Mouse (Mus musculus): ENCODE measurements around the gene Ngdn.

The Ngdn gene

DNA sequence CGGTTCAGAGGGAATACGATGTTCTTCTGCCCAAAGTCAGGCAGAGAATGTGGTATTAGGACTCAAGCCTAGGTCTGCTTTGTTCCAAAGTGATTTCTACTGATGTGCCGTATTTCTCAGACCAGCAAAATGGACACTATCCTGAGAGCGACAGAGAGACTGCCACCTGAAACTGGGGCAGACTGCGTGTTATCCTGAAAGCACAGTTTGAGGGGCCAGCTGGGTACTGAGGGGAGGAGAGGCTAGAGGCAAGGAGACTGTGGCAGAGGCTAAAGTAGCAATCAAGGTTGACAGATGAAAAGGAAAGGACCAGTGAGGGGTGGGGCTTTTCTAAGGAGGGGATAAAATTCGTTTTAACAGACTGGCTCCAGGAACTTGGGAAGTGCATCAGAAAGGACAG lies 14.4 kb upstream of the Ngdn start:
- no peak for DNase-seq

DNA sequence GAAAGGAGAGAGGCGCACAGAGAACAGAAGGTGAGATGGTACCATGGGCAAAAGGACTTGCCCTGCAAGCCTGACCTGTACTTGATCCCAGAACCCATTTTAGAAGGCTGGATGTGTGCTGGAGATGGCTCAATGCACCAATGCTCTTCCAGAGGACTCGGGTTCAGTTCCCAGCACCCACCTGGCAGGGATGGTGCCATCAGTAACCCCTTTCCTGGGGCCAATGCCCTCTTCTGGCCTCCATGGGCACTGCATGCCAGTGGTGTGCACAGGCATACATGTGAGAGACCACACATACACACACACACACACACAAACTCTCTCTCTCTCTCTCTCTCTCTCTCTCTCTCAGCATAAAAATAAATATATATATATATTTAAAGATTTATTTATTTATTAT lies 13.8 kb upstream of the Ngdn start:
- no peak for DNase-seq

DNA sequence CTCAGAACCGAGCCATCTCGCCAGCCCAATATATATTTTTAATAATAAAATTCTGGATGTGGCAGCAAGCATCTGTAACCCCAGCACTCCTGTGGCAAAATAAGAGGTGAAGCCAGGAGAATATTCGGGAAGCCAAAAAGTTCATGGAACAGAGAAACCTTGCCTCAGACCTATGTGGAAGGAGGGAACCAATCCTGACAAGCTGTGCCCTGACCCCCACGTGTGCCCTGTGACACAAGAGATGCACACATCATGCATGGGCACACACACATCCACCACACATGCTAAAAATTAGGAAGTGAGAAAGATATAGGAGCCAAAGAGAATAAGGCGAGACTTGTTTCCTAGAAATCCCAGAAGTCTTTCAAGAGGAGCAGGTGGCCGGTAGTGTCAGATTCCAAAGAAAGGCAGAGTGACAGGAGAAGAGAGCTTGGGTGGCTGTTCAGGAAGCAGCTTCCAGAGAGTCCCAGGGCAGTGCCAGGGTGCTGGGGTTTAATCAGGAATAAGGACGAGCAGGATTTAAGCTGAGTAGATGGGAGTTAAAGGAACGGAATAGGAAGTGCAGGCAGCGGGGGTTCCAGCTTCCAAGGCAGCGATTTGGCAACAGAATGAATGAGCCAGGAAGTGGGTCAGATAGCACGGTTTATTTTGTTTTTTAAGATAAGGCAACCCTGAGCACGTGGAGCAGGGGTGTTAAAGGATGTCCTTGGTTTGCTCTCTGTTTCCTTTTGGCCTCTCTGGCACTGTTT lies 13.1 kb upstream of the Ngdn start:
- DNase-seq = peak; percentile 11

DNA sequence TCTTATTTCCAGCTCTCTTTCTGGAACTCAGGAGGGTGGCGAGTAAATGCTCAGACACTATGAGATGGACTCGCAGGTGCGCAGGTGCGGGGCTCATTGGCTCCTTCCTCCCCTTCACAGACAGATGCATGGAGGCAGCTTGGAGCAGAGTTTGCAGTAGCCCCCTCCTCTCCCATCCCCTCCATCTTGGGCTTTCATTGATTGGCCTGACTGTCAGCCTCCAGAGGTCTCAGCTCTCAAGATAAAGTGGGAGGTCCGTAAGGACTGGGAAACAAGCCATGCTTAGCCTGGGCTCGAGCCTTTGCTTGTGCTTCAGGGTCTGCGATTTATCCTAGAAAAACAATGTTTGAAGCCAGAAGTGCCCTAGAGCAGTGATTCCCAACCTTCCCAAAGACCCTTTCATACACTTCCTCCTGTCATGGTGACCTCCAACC lies 12.6 kb upstream of the Ngdn start:
- no peak for DNase-seq

DNA sequence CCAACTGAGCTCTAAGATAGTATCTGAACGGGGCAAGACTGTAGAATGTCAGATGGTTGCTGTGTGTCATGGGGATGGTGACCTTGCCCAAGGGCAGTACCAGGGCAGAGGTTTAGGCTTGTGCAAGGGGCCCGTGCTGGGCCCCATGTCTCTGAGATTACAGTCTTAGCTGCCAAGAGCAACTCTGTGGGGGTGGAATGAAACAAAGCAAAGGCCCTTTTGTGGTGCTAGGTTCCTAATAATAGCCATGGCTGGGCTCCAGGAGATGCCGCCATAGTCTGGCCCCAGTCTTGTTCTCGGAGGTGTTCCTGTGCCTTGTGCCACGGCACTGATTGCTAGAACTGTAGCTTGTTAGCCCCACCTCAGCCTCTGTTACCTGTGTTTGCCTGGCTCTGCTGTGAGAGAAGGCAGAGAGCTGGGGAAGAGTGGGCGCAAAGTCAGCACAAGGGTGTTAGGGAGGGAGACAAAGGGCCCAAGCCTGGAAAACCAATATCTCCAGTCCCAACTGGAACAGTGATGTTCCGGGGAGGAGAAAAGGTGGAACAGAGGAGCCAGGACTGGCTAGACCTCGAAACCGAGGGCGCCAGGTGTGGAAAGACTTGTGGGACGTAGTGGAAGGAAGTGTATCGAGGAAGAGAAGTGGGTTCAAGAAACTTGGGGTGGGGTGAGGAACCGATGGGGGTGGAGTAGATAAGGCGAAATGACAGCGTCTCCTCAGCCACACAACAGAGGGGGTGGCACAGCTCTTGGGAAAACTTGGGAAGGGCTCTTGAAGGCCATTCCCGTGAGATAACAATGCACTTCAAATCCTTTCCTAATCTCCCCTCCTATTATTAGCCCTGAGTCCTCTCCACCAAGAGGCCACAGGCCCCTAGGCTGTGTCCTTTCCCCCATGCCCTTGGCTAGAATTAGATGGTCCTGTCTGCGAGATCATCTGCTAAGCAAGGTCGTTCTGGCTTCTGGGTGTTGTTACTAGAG lies 11.1 kb upstream of the Ngdn start:
- no peak for DNase-seq

DNA sequence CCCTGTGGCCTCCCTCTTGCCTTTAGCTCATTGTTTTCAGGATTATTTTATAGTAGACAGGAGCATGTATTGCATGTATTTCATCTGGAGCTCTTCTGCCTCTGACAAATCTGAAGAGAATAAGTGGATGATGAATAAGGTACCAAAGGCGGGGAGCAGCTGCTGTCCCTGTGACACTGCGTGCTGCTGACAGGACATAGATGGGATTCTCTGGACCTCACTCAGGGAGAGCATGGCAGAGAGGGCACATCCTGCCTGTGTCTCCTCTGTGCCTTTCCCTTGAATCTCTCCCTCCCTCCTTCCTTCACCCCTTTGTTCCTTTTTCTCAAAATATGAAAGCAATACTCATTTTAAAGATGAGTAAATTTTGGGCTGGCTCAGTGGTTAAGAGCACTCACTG lies 9.7 kb upstream of the Ngdn start:
- no peak for DNase-seq

DNA sequence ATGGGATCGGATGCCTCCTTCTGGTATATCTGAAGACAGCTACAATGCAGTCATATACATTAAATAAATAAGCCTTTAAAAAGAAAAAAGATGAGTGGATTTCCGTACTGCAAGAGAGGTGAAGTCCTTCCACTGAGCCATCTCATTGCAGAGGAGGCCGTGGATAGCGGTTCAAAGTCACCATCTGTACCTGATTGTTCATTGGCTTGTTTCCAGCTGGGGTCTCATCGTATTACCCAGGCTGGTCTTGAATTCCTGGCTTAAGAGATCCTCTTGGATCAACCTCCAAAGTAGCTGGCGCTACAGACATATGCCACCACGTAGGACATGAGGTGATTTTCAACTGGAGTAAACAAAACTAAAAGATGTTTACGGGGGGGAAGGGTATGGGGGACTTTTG lies 9.3 kb upstream of the Ngdn start:
- no peak for DNase-seq

DNA sequence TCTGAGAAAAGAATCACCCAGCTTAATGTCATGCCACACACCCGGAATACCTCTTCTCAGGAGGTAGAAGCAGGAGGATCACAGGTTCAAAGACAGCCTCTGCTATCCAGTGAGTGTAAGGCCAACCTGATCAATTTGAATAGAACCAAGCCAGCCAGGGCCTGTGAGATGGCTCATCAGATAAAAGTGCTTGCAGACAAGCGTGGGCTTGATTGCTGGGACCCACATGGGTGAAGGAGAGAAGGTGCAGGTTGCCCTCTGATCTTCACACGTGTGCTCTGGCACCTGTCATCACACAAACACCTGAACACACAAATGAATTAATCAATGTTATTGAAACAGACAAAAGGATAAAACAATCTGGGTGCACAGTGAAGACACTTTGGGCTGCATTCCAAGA lies 8.7 kb upstream of the Ngdn start:
- no peak for DNase-seq

DNA sequence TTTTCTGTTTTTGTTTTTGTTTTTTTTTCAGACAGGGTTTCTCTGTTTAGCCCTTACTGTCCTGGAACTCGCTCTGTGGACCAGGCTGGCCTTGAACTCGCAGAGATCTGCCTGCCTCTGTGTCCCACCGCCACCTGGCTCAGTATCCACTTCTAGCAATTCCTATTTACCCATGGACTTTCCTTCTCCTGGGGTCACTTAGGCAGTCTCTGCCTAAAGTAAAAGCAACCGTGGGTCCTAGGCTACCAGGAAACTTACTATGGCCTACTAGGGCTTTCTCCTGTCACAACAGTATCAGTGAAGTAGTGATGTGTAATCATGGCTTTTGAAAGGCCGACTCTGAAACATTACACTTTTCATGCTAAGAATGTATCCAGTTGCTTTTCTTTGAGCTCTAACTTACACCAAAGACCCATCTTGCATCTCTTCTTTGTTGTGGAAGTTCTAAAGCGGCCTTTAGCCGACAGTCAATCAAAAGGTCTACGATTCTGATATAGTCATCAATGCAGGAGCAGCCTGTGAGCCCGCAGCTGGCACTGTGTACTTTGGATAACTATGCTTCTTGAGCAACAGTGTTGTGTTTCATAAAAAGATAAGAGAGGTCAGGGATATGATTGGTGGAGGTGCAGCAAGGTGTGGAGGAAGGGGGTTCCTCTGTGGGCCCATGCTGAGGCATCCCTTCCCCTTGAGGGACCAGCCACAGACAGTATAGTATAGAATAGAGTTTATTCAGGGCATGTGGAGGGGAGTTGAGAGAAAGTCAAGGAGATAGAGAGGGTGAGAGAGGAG lies 7.9 kb upstream of the Ngdn start:
- DNase-seq = no peak

DNA sequence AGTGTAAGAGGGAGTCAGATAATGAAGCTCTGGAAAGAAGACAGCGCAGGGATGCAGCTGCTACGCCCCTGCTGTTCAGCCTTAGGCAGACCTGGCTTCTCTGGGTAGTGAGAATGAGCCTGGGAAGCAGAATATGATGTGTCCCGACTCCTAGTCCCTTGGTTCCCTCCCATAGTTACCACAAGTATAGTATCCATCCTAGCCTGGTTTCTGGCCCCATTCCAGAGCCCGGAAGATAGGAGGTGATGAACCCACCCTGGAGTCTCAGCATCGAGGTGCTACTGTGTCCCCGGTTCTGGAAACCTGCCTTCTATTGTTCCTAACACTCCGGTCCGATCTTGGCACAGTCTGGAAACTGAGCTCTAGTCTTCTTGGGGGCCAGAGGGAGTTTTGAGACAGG lies 6.8 kb upstream of the Ngdn start:
- no peak for DNase-seq

DNA sequence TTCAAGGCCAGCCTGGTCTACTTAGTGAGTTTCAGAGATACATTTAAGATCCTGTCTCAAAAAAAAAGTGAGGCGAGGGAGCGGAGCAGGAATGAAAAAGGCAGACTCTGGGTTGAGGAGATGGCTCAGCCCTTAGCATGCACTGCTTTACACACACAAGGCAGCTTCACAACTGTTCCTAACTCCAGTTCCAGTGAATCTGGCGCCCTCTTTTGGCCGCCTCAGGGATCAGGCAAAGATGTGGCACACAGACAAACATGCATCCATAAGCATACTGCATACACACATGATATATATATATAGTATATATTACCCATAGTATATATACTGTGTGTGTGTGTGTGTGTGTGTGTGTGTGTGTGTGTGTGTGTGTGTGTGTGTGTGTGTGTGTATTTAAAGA lies 4.1 kb upstream of the Ngdn start:
- DNase-seq = peak; percentile 43

DNA sequence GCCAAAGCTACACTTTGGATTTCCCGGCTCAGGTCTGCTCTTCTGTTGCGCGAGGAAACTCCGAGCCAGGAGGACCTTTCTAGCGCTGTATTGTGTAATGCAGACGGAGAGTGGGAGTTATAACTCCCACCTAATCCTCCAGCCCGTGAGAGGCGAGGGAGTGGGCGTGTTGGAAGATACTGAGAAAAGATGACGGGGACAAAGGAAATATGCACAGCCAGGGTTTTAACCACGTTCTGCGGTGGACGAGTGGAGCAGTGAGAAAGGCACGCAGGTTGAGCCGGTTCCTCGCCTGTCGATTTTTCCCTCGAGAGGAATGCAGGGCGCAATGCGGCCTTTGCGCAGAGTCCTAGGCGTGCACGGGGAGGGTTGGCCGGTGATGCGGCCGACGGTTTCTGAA lies 663 bp upstream of the Ngdn start:
- peak; percentile 54 for DNase-seq

DNA sequence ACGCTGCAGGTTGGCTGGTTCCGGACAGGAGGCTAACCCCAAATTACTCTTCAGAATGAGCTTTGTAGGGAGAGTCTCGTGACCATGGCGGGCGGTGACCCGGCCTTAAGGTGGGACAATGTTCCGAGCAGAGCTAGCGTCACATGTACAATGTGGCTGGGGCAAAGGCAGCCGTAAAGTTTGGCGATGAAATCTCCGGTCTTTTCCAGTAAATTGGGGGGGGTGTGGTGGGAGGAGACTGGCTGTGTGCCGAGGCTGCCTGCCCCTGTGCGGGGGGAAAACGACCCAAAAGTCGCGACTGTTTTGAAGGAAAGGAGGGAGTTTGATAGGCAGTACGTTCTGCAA lies 485 bp downstream of the Ngdn start:
- peak; percentile 40 for DNase-seq

DNA sequence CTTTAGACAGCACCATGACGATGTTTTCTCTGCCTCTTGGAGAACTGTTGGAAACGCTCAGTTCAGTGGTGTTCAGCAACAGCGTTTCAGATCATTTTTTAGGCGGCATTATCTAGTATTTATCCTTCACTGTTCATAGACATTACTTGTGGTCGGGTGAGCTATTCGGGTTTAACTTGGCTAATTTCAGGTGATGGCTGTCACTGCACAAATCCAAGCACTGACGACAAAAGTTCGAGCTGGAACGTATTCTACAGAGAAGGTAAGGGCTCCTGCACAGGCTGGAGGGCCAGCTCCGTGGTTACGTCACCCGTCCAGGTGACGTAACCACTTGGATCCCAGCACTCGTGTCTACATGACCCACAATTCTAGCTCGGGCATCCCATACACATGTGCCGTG lies 1.6 kb downstream of the Ngdn start:
- DNase-seq = no peak

DNA sequence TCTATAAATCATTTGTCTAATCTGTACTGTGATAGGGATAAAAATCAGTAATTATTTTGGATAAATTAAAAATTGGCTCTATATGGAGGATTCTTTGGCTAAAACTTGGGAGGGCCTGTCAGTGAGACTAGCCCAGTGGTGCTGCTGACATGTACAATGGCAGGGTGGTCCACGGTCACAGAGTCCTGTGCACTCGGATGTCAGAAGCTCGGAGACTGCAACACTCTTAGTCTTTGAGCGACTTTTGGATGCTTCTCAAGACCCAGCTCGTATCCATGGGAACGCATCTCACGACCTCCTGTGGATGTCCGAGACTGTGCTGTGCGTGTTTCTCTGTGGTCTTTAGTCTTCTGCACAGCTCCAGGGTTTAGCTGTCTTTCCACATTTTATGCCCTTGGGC lies 5.1 kb downstream of the Ngdn start:
- DNase-seq = no peak

DNA sequence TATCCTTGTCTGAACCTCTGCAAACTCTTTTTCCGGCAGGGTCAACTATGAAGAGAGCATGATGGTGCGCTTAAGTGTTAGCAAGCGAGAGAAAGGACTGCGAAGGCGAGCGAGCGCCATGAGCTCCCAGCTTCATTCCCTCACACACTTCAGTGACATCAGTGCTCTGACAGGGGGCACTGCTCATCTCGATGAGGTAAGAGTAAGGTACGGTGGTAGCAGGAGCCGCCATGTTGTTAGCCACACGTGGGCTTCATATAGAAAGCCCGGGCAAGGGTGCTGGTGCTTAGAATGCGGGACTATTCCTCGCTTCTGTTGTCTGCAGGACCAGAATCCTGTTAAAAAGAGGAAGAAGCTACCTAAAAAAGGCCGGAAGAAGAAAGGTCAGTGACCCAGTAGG lies 7.8 kb downstream of the Ngdn start:
- no peak for DNase-seq

DNA sequence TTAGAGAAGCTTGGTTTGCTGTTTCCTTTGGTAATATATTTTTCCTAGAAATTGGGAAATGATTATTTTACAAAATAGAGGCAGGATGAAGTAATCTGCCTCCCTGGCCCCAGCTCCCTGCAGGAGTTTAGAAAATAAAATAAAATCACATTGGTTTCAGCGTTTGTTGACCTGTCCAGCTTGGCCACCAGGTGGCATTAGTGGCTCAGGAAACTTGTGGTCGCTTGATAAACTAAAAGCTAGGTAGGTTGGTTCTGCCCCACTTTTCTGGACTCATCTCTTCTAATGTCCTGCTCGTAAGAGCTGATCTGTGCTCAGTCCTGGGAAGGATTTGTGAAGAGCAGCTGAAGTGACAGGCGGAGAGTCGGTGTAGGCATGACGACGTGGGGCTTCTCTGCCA lies 9.0 kb downstream of the Ngdn start:
- DNase-seq = peak; percentile 68

DNA sequence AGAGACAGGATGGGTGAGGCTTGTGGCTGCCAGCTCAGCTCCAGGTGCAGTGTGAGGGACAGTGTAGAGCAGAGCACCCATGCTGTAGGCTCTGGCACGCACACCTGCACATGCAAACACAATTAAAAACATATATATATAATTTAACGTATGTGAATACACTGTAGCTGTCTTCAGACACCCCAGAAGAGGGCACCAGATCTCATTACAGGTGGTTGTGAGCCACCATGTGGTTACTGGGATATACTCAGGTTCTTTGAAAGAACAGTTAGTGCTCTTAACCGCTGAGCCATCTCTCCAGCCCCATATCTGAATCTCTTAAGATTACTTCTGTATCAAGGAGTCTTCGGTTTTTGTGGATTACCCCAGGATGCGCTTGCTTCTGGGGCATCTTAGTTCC lies 10.3 kb downstream of the Ngdn start:
- no peak for DNase-seq

DNA sequence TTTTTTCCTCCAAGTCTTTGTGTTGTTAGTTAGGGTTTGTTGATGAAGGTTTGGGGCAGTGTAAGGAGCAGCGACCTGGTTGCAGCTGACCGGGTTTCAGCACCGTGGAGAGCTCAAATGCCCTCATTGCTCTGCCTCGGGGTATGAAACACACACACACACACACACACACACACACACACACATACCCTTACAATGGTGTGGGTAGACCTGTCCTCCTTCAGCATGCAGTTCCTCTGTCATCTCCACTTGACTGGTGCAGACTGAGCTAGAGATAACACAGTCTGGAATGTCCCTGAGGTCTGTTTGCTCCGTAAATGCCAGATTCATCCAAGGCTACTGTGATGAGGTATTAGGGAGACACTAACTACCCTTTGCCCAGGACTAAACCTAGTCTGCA lies 12.0 kb downstream of the Ngdn start:
- no peak for DNase-seq

DNA sequence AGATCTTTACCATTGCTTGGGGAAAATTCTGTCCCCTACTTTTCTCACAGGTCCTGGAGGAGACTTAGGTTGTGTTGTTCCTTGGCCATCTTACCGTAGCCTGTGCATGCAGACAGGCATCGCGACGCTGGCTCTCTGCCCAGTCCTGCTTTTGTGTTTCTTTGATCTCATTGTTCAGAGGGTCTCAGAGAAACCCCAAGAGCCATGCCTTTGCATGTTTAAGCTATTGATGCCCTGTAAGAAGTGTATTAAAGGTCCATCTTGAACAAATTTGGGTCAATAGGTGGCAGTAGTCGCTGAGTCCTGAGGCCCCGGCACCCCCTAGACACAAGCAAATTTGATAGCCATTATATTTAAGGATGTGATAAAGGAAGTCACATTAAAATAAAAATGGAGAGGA lies 12.4 kb downstream of the Ngdn start:
- no peak for DNase-seq

DNA sequence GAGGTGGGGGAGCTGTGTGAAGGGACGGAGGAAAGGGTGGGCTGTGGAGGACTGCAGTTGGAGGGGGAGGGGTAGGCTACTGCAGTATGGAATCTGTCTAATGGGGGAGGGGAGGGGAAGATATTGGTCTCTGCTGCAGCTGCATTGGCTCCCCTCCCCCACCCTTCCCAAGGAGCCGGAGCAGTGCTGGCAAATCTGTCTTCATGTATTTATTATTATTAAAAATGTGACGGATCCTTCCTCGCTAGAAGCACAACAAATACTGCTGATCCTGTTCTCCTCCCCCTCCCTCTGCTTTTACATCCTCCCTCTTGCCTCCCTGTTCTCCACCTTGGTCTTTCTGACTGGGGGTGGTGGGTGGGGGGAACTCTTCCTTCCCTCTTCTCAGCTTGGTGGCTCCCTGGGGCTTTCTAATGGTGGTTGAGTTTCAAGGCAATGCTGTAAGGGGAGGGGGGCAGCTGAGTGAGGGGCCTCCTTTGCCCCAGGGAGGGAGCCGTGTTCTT lies 13.1 kb downstream of the Ngdn start:
- no peak for DNase-seq

DNA sequence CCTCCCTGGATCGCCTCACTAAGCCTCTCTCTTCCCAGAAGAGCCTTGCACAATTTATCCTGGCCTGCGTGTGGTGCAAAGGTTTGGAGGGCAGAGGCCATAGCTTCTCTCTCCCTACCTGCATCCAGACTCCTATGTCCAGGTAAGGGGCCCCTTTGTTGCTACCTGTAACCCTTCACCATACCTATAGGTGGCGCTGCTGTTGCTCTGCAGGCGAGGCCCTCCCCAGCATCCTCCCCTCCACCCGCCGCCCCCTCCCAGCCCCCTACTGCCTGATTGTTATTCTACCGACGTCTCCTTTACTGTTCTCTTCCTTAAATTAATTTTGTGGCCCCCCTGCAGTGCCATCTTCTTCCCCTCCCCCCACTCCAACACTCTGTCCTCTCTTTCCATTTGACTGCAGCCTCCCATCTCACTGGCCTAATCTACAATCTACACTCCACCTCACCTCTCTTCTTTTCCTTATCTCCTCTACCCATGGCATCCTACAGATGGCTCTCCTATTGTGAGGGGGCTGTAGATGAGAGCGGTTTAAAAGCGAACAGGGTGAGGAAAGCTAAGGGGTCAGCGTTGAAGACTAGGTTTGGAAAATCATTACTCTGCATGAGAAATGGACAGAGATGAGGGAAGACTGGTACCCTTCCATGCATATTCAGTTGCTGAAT lies 13.9 kb downstream of the Ngdn start:
- DNase-seq = peak; percentile 39
